Mouse (Mus musculus) brain, embryonic 18.5 days (tissue): ENCODE measurements at regions not wholly inside any gene's neighbourhood (a gene's known extent, or its start where the extent isn't known, plus 50 kb on each side); places are given as distances from the start of the nearest gene placed in this dataset.

Experiments
- DNase-seq: peaks from one replicate; pipeline ENCODE4 v3.0.0-alpha.2; 2012; ENCODE audit warnings: low read depth, low spot score

DNA sequence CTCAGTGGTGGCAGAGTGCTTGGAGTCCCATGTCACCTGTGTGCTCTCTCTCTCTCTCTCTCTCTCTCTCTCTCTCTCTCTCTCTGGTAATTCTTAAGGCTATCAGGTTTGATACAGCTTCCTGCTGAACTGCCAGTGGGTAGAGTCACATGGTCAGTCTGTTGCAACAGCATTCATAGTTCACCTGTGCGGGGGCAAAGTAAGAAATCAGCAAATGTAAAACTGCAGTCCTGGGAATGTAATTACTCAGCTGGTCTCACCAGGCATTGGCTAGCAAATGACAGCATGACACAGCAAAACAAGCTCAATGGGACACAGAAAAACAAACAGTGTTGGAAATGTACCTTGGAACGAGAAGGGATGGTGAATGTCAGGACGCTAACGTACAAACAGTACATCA, 422.7 kb downstream of the Ppargc1a start:
- no peak for DNase-seq

DNA sequence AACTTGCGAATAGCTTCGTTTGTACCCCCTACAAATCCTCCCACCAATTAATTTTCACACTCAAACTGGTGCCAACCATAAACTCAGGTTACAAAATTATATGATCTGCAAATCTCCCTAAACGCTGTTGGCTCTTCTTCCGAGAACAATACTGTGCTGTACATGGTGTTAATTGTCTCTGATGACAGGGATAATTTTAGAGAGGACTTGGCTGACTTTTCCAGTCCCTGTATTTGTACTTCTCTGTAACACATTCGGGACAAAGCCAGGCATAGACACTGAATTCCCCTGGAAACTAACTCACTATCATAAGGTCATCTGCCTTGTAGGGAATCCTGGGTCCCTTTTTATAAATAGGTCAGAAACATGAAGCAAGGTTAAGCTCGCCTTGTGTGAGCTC, 442.4 kb downstream of the Ppargc1a start:
- DNase-seq: no peak

DNA sequence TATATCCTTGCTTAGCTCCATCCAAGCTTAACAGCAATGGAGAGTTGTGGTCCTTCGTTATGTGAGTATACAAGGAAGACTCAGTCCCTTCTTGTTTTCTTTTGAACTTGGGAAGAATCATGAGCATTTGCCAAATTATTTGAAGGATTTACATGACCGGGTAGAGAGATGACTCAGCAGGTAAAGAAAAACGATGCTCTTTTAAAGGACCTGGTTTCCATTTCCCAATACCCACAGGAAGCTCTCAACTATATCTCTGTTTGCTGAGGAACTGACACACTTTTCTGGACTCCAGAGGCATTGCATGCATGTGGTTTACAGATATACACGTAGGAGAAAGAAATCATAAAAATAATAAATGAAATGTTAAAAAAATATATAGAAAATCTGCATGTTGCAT, 457.5 kb downstream of the Ppargc1a start:
- no peak for DNase-seq

DNA sequence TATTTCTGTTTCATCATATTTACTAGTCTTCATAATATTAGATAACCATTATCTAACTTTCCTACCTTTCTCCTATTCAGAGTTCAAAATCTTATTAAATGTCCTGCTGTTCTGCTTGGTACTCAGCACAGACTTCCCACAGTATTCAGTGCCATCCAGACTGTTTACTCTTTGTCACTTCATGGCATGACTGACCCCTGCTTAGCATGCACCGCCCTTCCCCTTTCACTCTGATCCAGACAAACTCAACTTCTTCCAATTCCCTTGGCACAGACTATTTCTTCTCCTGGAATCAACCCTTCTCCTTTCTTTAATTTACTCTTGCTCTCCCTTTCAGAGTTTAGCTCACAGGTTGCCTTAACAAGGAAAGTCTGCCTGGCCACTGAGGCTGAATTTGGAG, 458.8 kb downstream of the Ppargc1a start:
- no peak for DNase-seq

DNA sequence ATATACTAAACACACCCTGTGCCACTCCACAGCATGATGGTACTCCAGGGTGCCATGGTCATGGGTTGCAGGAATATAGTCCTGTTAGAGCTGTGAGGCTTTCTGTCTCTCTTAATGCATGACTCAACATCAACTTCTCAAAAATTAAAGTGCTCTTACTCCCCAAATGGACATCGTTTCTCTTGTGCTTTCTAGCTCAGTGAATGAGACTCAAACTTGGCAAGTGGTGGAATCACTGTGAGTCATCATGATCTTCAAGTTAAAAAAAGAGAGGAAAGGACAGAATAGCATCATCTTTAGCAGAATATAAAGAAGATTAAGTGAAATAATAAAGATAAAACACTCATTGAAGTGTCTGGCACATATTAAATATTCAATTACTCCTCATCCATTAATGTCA, 459.3 kb downstream of the Ppargc1a start:
- DNase-seq: no peak

DNA sequence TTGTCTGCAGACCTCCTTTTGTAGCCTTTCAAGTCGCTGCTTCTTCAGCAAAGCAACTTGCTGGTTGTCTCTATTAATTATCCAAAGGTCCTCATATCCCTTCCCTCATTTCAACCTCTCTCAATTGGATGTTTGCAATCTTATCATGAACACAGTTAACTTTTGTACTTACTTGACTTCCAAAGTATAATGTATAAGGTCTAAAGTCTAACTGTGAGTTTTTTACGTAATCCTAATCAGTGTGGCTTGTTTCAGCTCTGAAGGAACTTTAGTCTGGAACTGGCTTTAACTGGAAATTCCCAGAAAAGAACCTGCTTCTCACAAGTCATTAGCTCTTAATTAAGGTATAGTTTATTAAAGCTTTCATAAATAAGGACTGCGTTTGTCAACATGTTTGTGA, 467.6 kb downstream of the Ppargc1a start:
- no peak for DNase-seq

DNA sequence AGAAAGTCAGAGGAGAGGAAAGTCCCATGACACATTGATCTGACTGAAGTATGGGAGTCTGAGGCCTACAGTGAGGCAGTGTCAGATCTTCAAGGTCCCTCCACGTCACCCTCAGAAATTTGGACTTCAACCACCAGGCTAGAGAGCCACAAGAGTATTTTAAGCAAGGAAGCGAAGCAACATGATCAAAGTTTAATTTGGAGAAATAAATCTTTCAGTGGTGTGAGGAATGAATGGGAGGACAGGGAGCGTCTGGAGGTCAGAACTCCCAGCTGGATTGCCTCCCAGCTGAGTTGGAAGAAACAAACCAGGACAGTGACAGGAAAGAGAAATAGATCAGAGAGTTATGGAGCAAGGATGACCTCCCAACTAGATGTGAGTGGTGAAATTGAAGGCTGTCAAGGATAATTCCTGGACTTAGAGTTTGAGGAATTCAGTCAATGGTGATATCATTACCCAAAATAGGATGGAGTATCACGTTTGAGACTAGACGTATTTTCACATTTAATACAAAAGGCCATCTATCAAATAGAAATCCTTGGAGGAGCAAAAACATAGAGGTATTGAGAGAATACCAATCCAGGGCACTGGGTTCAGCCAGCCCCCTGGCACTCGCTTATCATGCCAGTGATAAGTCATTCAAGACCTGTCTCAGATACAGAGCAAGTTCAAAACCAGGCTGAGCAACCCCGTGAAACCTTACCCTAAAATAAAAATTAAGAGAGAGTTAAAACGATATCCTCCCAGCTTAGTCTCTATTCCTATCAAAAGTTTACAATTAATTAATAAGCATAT, 494.7 kb downstream of the Ppargc1a start:
- DNase-seq: no peak

DNA sequence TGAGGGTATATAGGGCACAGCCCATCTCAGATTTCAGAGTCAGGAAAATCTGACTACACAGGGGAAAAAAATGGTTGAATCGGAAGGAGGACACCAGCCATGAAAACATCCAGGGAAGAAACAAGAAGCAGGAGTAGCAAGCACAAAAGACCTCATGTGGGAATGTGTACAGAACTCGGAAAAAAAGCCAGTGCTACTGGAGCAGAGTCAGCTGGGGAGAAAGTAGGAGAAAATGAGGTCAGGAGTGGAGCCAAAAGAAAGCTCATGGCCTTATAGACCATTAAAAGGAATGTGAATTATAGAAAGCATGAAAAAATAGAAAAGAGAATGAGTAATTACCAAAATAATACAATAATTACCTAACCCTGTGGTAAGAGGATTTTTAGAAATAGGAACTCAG, 495.4 kb downstream of the Ppargc1a start:
- DNase-seq: no peak

DNA sequence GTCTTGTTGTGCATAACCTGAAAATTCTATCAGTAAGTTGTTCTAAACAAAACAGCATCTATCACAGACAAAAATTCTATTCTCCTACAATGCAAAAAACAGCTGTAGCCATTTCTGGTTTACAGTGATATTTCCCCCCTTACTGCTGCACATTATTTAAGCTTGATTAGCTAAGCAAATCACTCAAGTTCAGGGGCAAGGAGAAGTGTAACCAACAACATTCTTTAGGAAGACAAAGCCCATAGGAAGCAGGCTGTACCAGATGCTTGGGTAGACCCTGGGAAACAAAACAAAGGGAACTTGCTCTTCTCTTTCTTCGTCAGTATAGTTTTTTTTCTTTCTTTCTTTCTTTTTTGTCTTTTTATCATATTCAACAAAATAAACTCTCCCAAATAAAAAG, 497.9 kb downstream of the Ppargc1a start:
- DNase-seq: no peak

DNA sequence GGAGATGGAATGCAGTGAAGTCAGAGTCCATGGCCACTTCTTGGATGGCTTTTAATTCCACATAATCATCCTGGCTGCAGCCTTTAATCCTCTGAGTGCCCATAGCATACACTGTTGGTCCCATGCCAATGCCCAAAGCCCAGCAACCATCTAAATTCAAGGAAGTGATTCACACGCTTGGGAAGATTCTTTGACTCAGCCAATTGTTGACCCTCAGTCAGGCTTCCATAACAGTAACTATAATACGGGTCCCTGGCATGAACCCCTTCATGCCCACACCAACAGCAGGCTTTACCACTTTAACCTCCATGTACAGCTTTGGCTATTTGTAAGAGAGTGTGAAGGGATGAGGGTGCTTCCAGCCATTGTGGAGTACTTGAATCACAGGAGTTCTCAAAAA, 521.7 kb downstream of the Ppargc1a start:
- DNase-seq: no peak

DNA sequence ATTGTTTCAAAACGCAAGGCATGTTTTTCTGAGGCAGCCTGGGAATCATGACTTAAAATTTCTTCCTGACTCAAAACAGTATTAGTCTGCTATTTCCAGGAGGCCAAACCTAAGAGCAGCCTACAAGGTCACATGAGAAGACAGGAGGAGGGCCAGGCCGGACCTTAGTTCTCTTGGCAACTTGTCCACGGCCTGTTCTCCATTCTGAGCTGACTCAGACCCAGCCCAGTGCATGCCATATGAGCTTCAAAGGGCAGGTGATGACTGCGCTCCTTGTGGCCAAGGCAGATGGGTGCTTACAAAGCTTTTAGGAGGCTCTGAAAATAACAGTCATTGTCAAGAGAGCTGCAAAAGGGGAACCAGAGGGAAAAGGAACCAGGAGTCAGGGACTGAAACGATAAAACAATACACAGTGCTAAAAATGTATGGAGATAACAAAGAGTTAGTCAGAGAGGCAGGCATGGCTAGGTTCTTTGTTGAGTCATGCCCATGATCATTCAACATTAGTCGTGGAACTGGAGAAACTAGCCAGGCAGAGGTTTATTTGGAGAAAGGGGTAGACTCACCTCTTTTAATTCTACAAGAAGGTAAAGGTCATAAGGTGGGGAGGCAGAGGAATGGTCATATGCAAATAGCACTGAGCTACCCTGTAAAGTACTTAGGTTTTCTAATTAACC, 525.8 kb downstream of the Ppargc1a start:
- DNase-seq: no peak

DNA sequence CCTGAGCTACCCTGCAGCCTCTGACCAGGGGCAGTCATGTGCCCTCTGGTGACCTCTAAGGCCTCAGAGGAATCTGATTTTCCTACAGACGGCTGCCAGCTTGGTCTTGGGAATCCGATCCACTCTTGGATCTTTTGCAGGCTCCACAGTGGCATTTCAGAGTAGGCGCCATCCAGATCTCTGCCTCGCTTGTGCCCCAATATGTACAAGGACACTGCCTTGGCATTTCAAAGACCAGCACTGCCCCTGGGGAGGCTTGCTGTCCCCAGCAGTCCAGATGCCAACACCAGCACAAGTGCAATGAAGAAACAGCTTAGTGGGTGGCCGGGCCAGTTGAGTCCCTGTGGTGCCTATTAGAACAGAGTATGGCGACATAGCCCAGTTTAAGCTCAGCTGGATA, 526.6 kb downstream of the Ppargc1a start:
- no peak for DNase-seq

DNA sequence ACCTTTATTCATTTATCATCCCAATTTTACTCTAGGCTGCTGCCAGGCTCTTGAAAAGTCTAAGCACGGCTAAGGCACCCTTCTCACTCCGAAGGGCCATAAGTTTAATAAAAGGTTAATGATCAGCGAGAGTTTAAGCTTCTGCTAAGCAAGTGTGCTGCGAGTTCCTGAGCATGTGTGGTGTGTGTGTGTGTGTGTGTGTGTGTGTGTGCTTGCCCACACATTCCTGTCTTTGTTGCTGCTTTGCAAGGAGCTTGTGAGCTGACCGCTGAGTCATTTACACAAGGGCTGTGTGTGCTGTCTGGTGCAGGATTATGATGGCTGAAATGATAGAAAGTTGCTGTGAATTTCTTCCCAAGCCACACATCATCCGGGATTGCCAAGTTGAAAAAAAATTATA, 527.1 kb downstream of the Ppargc1a start:
- no peak for DNase-seq

DNA sequence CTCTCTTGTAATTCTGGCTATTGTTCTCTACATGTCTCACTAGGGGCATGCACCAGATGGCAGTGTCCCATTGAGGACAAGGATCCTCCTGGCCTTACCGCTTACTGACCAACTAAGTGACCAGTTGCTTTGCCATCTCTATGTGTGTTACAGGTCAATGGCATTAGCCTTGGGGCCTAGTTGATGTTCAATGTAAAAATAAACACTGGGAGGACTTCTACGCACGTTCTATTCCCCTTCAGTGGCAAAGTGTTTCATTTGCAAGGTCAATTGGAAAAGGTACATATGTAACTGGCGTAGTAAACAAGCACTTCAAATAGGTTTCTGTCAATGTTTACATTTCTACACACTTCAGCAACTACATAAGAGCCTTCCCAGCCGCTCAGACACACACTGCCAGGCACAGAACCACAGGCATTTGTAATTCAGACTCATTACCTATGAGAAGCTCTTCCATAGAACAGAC, 527.8 kb downstream of the Ppargc1a start:
- no peak for DNase-seq

DNA sequence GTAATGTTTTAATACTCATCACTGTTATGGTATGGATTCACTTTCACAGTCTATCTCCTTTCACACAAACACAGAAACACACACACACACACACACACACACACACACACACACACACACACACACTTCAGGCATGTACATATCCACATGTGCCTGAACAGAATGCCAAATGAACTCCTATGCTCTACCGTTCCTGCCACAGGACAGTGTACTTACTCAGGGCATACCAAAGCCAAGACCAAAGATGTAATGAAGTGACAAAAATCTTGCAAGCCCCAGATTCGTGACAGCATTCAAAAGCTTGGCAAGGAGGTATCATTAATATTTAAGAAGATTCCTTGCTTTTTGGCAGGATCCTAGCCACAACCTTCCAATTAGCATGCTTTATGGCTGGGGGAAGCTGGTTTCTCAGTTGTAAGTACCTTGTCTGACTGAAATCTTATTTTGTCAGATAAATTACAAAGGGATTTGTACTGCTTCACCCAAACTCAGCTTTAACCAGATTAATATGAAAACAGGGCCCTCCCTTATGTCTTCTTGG, 531.0 kb downstream of the Ppargc1a start:
- no peak for DNase-seq

DNA sequence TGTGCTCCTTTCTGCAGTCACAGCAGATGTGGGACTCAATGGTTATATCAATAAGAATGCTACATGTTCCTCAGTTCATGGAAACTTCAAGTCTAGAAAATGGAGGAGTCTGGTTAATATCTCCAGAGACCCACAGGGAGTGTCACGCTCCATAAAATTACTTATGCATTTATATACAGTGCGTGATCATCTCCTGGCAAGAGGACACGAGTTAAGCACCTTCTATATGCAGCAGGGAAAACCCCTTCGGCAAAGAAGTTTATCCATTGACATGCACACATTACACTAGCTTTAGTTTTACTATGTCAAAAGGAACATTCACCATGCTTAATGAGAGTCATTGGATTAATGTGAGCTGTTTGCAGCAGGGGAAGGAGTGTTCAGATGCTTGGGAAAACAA, 538.6 kb downstream of the Ppargc1a start:
- DNase-seq: no peak

DNA sequence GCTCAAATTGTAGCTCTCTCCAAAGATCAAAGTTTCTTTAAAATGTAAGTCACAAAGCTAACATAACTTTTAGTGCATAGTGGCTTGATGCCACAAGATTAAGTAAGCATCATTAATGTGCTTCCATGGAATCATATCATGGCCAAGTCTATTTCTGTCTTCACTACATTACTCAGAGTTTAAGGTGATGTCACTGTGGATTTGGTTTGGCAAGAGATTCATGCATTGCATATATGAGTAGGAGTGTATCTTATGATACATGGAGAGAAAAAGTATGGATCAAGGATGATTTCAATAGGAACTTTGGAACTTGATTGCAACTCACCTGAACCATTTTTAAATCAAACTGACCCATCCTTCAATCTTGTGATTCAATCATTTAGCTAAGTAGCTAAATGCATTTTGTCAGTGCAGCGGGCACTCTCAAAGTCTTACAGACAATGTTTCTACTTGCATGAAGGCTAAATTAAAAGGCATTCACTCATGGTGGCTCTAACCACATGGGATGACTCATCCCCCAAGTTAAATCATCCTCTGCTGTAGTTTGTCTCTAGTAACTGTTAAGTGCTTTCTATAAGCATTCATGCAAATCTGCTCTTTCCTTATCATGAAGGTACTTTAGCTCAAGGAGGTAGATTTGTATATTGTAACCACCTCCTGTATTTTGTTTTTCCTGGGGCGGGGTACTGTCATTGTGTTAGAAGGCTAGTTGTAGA, 576.5 kb downstream of the Ppargc1a start:
- DNase-seq: no peak
